Mouse (Mus musculus) lung, postnatal 10 days (tissue): ENCODE measurements around the gene Sptb.
A peak's percentile ranks its signal among the peaks of the same experiment; 100 is the strongest.

ENCODE experiments used
- DNase-seq: peaks from one replicate; pipeline ENCODE4 v3.0.0; 2021

The Sptb gene

DNA sequence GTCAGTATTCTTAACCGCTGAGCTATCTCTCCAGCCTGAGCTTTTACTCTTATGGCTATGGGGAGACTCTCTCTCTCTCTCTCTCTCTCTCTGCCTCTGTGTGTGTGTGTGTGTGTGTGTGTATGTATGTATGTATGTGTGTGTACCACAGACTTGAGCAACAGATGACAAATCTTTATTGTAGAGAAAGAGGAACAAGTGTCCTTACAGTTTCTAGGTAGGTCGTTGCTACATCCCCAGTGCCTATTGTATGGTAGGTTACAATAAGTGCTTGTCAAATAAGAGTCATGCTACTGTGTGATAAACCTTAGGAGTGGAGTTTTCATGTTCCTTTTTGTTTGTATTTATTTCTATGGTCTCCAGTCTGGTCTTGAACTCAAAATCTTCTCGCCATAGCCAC, 170.2 kb downstream of the Sptb start:
- DNase-seq: no peak

- DNase-seq: peak; percentile 57
These were observed 172.9 kb downstream of the Sptb start for GRCm38 (mm10) chr12:76537434-76537833.

- no peak for DNase-seq
These were observed 173.7 kb downstream of the Sptb start for GRCm38 (mm10) chr12:76536591-76537153.

- DNase-seq: peak; percentile 30
These were observed 174.9 kb downstream of the Sptb start for GRCm38 (mm10) chr12:76535471-76535900.

DNA sequence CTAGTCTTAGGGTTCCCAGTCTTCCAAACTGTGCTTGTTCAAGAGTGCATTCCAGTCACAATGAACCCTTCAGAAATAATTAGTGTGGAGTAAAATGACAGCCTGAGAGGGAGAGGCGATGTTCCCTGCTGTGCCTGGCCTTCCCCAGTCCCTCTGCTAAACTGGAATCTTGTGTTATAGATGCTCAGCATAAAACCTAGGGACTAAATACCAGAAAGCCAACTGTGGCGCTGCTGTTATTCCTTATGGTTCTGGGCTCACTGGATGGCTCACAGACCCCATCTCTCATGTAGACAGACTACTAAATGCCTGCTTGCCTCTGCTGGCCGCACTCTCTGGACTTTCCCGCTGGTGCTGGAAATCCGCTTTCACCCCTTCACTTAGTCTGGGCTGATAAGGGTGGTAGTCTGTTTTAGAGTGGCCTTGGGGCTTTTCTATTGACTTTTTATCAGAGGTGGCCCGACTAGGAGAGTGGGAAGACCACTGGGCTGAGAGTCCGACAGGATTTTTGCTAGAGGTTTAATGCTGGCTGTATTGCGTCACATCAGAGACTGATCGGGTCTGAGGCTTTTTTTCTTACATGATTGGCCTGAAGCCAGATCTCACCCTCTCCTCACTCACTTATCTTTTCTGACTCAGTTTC, 175.6 kb downstream of the Sptb start:
- no peak for DNase-seq

DNA sequence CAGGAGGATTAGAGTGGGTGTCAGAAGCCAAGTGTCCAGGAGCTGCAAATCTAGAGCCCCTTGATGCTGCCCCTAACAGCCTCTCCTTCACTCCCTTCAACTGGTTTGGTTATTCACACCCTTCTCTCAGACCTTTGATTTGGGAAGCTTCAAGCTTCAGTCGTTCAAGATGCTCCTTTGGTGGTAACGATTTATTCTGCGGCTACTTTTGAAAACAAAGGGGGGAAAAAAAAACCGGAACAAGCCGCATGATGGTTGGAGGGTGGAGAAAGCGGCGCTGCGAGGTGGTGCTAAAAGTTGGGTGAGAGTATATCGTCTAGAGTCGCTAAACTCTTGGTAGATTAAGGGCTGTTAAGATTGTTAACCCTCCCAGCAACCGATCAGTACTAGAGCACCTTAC, 176.1 kb downstream of the Sptb start:
- no peak for DNase-seq

DNA sequence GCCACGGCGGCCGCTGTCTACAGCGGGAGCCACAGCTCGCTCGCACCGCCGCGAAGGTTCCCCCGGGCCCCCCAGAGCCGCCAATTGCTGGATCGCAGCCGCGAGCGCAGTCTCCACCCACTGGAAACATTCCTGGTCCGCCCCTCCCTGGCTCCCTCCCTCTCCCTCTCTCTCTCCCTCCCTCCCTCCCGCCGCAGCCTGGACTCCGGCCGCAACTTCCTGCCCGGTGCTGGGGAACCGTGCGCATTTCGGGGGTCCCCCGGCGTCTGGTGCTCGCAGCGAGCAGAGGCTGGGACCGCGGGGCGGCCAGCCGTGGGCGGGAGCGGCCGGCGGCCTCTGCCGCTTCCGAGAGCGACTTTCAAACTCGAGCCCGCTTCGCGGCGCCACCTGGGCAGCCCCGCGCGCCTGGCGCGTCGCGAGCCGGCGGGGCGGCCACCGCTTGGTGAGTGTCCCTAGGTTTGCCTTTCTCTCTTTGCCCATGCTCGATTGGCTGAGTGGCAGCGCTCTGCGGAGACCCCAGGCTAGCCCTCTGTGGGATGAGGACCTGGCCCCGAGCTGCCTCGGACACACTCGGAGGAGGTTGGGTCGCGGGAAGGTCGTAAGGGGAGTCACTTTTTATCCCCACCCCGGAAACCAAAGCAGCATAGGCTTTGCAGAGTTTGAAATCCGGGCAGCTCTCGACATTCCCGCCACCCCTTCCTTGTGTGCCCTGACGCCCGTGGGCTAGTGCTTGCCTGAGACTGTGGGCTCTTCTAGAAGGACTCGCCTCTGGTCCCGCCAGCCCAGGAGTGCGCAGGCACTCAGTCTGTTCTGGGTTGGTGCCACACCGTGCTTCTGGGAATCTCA, 176.7 kb downstream of the Sptb start:
- peak; percentile 78 for DNase-seq

DNA sequence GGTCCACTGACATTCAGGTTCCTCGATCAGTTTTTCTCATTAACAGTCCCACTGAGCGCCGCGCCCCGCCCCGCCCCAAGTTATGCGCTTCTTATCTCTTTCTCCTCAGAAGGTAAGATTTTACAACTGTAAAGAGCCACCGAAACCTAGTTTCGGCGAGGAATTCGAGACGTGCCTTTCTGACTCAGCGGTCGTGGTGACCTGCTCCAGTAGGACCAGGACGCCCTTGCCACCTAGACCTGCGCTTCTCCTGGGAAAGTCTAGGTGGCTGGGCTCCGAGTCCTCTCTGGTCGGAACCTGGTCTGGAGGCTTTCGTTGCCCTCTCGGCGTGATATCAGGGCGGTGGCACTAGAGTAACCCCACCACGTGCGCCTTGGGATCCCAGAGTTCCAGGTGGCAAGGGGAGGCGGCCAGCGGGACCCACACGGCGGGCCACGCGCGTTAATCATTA, 177.4 kb downstream of the Sptb start:
- DNase-seq: no peak

- DNase-seq: no peak
These were observed 178.1 kb downstream of the Sptb start for GRCm38 (mm10) chr12:76531986-76532925.

GRCm38 (mm10) chr12:76530580-76531139, 179.7 kb downstream of the Sptb start, which contains the start of gene Plekhg3:
Gene Plekhg3, plus strand, starts transcription at chr12:76530891.
- no peak for DNase-seq
